Mouse (Mus musculus) heart, embryonic 10.5 days (tissue): Measurements from ENCODE around the gene Mrps33. TPM values are rescaled to one million over a fixed set of nuclear protein-coding genes. Genes with fewer than 3 reads are reported as not detected.

Experiments used
- DNase-seq: peaks from one replicate; pipeline ENCODE4 v3.0.0-alpha.2; 2017; ENCODE audit warnings: low spot score
- H3K27ac ChIP-seq: fragments of 300-500 bp; sonication (generic); 2 replicates; pipeline ENCODE4 v1.5.1; 2016; ENCODE audit warnings: mild to moderate bottlenecking
- H3K27me3 ChIP-seq: fragments of 300-500 bp; sonication (generic); 2 replicates; pipeline ENCODE4 v1.6.1; 2016; ENCODE audit warnings: mild to moderate bottlenecking; ENCODE audit not compliant: poor library complexity, insufficient read depth, severe bottlenecking
- H3K36me3 ChIP-seq: fragments of 300-500 bp; sonication (generic); 2 replicates; pipeline ENCODE4 v1.6.1; 2016; ENCODE audit warnings: mild to moderate bottlenecking, moderate library complexity
- H3K4me1 ChIP-seq: fragments of 300-500 bp; sonication (generic); 2 replicates; pipeline ENCODE4 v1.6.1; 2016; ENCODE audit warnings: mild to moderate bottlenecking
- H3K4me3 ChIP-seq: fragments of 300-500 bp; sonication (generic); 2 replicates; pipeline ENCODE4 v1.5.1; 2016; ENCODE audit warnings: mild to moderate bottlenecking, moderate library complexity
- H3K9me3 ChIP-seq: fragments of 300-500 bp; sonication (generic); 2 replicates; pipeline ENCODE4 v1.6.1; 2016; ENCODE audit warnings: mild to moderate bottlenecking, moderate library complexity
- WGBS: fragments of 180-500 bp; shearing (Covaris S2); methylation state at CpG from one replicate; pipeline ENCODE4 v1.1.7; 2016; 5-methylcytosine and 5-hydroxymethylcytosine counted together
- polyA plus RNA-seq: library from polyadenylated mRNA; unstranded; fragments of >200 nt; fragmentation: Nextera tagmentation; extraction: Ambion mirVana; gene quantifications from 2 replicates; pipeline ENCODE4 v1.2.1, GENCODE M21; 2016

Gene Mrps33
- polyA plus RNA-seq, 1 experiment from 2014 or later, result 184 TPM

GRCm38 (mm10) chr6:39757229-39757628 is 53.6 kb downstream of the Mrps33 start:
- H3K27me3 ChIP-seq, result no peaks in the 10 kb centered on the region
- H3K4me1 ChIP-seq, result peaks cover 7% of the 10 kb centered on the region
- no peak for DNase-seq
- no peaks in the 10 kb centered on the region for H3K36me3 ChIP-seq
- no peaks in the 10 kb centered on the region for H3K9me3 ChIP-seq
- WGBS, result 90% methylated on average over 2 of the region's 2 CpGs
- no peak overlapping the region for H3K4me3 ChIP-seq
- H3K27ac ChIP-seq, result no peak overlapping the region

Other genes with a start within 250 kb of the Mrps33 start
- 16.5 and 16.8 TPM in 2 replicates for gene Adck2, start 237.1 kb downstream of the Mrps33 start, polyA plus RNA-seq
- 1.5 TPM in 1 of 2 replicates, not detected in the other for gene Gm42420, start 225.2 kb downstream of the Mrps33 start, polyA plus RNA-seq
- 404 and 515 TPM in 2 replicates for gene Ndufb2, start 218.4 kb downstream of the Mrps33 start, polyA plus RNA-seq
- gene Braf, start 85.5 kb downstream of the Mrps33 start, polyA plus RNA-seq, result 14.5 and 15.2 TPM in 2 replicates
- gene Tmem178b, start 62.3 kb upstream of the Mrps33 start, polyA plus RNA-seq, result 0.06 and 0.18 TPM in 2 replicates